Mouse (Mus musculus): ENCODE data around the gene Bsx.

Gene Bsx

GRCm38 (mm10) chr9:40892456-40892855 lies 18.5 kb downstream of the Bsx start:
- DNase-seq: no peak

DNA sequence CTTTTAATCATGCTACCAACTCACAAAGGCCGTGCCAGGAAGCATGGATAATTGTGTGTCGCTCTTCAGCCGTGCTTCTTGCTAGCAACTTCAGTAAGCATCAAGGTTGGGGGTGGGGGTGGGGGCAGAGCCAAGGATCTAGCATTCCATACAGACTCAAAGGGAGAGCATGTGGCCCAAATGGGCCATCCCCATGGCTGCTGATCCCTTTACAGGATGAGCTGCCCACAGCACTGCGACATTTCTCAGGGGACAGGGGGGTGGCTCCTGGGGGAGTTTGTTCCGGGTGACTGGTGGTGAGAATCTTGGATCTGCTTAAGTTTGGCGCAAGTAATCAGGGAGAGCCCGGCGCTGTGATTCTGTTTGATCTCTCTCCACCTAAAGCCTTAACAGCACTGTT lies 33.5 kb downstream of the Bsx start:
- no peak for DNase-seq

DNA sequence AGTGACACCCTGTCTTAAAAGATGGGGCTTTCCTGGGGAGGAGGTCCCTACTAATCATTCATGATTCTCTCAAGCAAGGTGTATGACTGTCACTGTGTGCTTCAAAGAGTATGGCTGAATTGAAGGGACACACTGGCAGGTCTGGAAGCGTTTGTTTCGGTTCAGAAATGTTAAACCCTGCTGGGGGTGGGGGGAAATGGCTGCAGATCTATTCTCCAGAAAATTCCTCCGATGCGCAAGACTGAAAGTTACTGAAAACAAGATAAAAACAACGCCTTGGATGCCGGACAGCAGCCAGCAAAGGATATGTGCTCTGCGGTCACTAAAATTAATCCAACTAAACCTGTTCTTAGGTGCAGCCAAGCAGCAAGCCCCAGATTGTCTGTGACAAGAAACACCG lies 34.5 kb downstream of the Bsx start:
- no peak for DNase-seq

DNA sequence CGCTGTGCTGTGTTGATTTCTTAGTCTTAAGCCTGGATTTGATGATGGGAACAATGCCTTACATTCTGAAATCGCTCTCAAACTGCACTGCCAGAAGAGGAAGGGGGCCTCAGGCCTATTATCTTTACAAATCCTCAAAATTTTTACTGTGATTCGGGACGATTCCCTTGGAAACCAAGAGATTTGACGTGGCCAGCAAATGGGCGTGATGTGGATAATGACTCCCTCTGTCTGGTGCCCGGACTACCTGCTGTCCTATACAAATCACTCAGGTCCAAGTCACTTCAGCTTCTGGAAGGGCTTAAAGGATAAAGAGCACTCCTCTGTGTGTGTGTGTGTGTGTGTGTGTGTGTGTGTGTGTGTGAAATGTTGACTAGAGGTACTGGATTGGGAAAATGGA lies 35.0 kb downstream of the Bsx start:
- DNase-seq: no peak

DNA sequence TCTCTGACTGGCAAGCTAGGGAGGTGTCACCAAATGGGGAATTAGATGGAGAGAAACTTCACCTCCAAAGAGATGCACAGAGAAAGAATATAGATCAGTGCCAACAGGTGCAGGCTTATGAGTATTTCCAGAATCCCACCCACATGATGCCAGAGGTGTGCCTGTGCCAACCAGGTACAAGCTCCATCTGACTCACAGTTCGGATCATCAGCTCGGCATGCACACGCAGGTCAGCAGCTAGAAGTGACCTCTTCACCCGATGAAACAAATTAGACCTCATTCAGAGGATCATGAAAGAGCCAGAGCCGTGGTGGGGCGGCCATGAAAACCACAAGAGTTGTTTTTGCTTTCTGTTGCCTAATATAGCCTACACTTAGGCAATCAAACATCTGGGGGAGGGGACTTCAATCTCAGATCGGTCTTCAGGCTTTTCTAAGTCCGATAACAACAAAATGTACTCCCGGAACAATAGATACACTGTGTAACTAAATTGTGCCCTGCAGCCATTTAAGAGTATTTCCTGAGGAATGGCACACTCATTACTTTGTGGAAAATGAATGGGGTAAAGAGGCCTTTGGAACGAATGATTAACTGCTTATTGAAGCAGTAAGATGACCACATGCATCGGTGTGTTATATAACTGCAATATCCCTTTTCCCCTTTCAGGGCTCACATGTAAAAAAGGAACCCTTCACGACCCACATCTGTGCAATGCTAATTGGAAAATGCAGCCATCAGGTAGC lies 44.1 kb downstream of the Bsx start:
- no peak for DNase-seq

- DNase-seq: no peak
Measured at GRCm38 (mm10) chr9:40927351-40927980, 53.5 kb downstream of the Bsx start.

Data from cerebellum, postnatal 25 days (tissue).